Mouse (Mus musculus): ENCODE measurements around the gene Cxcr1. TPM values are rescaled to one million over a fixed set of nuclear protein-coding genes. Genes with fewer than 3 reads are reported as not detected.
"Not testable (repeated sequence)": the region's sequence is repeated elsewhere in the genome, so short reads cannot be mapped to it uniquely, and the experiment has no call there.

The Cxcr1 gene
- polyA plus RNA-seq, 1 experiment from 2014 or later: not detected

DNA sequence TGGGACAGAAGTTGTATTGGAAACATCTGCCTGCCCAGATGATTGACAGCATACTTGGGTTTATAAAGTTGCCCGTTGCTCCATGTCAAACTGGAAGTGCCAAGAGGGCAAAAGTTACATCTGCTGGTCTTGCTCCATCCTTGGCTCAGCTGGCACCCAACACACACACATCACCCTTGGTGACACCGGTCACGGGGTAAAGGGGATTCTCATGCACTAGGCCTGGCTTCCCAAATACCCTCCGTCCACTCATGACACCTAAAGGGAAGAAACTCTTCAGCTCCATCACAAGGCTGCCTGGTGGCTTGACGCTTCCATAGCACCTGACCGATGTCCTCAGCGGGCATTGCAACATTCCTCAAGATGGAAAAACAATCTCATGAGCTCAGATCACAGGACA, 4.0 kb downstream of the Cxcr1 start:
- Histone ChIP-seq H3K9me3 (no peaks in the 10 kb centered on the region), H3K4me3 (no peak overlapping the region), H3K4me2 (replicated peaks) (no peak overlapping the region), H3K9ac (replicated peaks) (no peak overlapping the region), H3K27me3 (peaks cover 2% of the 10 kb centered on the region; the same call in 1 of the 2 replicates), H3K27ac (replicated peaks) (no peak overlapping the region), H3K4me1 (no peaks in the 10 kb centered on the region), H3K36me3 (no peaks in the 10 kb centered on the region)
- ATAC-seq (ENCODE audit: low FRiP score, low read depth): no peak
- 83% methylated on average over 7 of the region's 7 CpGs for WGBS

DNA sequence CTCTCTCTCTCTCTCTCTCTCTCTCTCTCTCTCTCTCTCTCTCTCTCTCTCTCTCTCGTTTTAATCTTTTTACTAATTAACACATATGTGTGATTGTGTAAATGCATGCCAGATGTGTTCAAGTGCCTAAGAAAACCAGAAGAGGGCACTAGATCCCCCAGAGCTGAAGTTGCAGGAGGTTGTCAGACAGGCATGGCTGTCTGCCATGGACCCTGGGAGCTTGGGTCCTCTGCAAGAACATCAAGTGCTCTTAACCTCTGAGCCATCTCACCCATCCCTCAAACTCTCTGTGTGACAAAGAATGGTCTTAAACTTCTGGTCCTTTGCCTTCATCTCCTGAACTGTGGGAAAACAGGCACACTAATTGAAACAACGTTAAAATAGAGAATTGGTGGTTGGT, 11.4 kb downstream of the Cxcr1 start:
- 75% methylated on average over 2 of the region's 2 CpGs for WGBS
- Histone ChIP-seq H3K36me3 (no peaks in the 10 kb centered on the region), H3K9ac (replicated peaks) (no peak overlapping the region), H3K9me3 (no peaks in the 10 kb centered on the region), H3K27me3 (no peaks in the 10 kb centered on the region), H3K27ac (replicated peaks) (no peak overlapping the region), H3K4me1 (no peaks in the 10 kb centered on the region), H3K4me3 (no peak overlapping the region), H3K4me2 (replicated peaks) (no peak overlapping the region)
- no peak for ATAC-seq (ENCODE audit: low FRiP score, low read depth)

DNA sequence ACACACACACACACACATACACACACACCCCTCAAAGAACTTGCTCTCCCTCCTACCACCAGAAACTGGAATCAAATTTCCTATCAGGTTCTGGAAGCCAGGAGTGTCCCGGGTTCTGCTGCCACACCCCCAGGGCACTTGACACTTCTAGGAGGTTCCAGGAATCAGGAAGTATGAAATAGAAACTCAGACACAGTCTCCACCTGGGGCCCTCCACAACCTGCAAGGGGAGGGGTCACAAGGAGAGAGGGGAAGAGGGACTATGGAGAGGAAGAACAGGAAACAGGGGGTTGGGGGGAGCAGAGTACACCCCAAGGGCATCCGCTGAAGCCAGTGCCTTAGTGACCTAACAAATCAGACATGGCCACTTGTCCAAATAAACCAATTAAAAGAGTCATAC, 13.0 kb downstream of the Cxcr1 start:
- WGBS: 85% methylated on average over 2 of the region's 2 CpGs
- no peaks in the 10 kb centered on the region for H3K9me3 ChIP-seq
- H3K9ac ChIP-seq (replicated peaks): no peak overlapping the region
- no peak for ATAC-seq (ENCODE audit: low FRiP score, low read depth)
- H3K4me1 ChIP-seq: no peaks in the 10 kb centered on the region
- H3K36me3 ChIP-seq: no peaks in the 10 kb centered on the region
- H3K27me3 ChIP-seq: no peaks in the 10 kb centered on the region
- no peak overlapping the region for H3K4me3 ChIP-seq
- no peak overlapping the region for H3K4me2 ChIP-seq (replicated peaks)
- H3K27ac ChIP-seq (replicated peaks): no peak overlapping the region

DNA sequence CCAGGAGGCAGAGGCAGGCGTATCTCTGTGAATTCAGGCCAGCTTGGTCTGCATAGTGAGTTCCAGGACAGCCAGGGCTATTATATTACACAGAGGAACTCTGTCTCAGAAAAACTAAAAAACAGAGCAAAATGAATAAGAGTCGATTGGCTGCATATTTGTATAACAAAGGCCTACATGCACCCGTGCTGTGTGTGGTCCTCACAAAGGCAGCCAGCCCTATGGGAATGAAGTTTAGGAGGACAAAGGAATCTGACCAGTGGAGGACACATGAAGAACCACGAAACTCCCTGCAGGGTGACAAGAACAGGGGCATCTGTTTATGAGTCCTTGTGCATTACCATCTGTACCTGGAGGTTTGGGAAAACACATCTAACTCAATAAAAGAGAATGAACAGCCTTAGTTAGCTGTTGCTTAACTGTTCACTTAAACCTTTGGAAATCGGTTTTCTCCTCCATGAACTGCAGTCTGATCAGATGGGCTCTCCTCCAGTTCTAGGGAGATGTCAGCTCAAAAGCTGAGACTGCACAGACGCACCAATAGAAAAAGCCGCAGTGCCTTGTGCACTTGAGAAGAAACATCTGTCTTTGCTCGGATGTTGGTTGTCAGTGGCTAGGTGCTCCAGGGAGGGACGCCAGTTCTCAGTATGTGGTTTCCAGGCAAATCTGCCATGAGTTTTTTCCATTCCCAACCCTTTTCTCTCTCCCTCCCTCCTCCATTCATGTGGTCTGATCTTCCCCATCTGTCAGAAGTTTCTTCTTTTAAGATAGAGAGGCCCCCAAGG, 14.6 kb downstream of the Cxcr1 start:
- H3K36me3 ChIP-seq: no peaks in the 10 kb centered on the region
- WGBS: 67% methylated on average over 9 of the region's 9 CpGs
- no peak overlapping the region for H3K4me3 ChIP-seq
- H3K27ac ChIP-seq (replicated peaks): no peak overlapping the region
- no peaks in the 10 kb centered on the region for H3K4me1 ChIP-seq
- no peaks in the 10 kb centered on the region for H3K9me3 ChIP-seq
- H3K4me2 ChIP-seq (replicated peaks): no peak overlapping the region
- ATAC-seq (ENCODE audit: low FRiP score, low read depth): no peak
- no peak overlapping the region for H3K9ac ChIP-seq (replicated peaks)
- no peaks in the 10 kb centered on the region for H3K27me3 ChIP-seq

DNA sequence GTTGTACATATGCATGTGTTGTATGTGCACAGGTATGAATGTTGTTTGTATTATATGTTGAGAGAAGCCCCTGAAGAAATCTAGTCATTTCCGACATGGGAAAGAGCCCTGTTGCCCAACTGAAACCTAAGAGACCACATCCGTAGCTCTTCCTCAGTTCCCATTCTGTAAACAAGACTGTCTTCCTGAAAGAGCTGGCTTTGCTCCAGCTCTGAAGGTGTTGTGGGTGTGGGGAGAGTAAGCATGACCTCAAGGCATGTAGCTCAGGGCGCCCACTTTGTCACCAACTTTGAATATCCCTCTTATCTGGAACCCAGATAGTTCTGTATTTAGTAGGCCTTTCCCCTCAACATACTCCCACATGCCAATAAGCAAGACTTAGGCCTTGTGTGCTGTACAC, 15.8 kb downstream of the Cxcr1 start:
- H3K4me2 ChIP-seq (replicated peaks): no peak overlapping the region
- no peak for ATAC-seq (ENCODE audit: low FRiP score, low read depth)

DNA sequence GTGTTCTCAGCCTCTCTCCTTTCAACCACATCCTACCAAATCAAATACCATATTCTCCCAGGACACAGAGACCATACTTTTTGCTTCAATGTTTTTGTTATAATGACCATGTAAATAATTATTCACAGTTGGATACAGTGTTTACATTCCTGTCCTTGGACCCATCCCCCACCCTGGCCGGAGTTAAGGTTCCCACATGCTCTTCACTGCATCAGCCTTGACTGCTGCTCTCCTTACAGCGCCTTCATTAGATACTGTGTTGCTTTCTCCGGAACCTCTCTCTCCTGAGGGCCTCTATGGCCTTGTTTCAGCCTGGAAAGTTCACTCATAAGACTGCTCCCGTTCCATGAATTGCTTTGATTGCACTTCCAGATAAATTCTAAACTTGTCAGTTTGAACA, 18.7 kb downstream of the Cxcr1 start:
- WGBS: 82% methylated on average over 4 of the region's 4 CpGs
- no peaks in the 10 kb centered on the region for H3K9me3 ChIP-seq

More for the DNA sequence above, 15.8 kb downstream of the Cxcr1 start:
- 85% methylated on average over 3 of the region's 3 CpGs for WGBS
- H3K27me3 ChIP-seq: no peaks in the 10 kb centered on the region
- H3K9ac ChIP-seq (replicated peaks): no peak overlapping the region
- H3K27ac ChIP-seq (replicated peaks): no peak overlapping the region
- no peak overlapping the region for H3K4me3 ChIP-seq
- H3K9me3 ChIP-seq: no peaks in the 10 kb centered on the region
- H3K4me1 ChIP-seq: no peaks in the 10 kb centered on the region
- no peaks in the 10 kb centered on the region for H3K36me3 ChIP-seq

DNA sequence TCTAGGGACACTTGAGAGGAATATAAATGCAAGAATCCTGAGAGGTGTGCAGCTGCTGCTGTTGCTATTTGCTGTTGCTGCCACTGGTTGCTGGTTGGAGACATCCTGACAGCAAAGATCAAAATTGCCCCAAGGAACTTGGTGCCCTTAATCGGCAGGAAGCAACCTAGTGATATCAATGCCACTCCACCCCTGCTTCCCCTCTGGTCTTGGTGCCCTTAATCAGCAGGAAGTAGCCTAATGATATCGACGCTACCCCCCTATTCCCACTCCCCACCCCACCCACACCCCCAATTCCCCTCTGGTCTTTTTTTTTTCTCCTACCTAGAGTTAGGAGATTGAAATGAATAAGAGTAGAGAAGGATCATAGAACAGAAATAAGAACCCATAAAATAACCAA, 21.7 kb downstream of the Cxcr1 start:
- Histone ChIP-seq H3K4me1 (no peaks in the 10 kb centered on the region), H3K27me3 (no peaks in the 10 kb centered on the region), H3K4me2 (replicated peaks) (no peak overlapping the region), H3K36me3 (no peaks in the 10 kb centered on the region), H3K4me3 (no peak overlapping the region), H3K9me3 (no peaks in the 10 kb centered on the region), H3K9ac (replicated peaks) (no peak overlapping the region), H3K27ac (replicated peaks) (no peak overlapping the region)
- ATAC-seq (ENCODE audit: low FRiP score, low read depth): no peak
- 83% methylated on average over 3 of the region's 3 CpGs for WGBS

More for the DNA sequence above, 18.7 kb downstream of the Cxcr1 start:
- no peak overlapping the region for H3K27ac ChIP-seq (replicated peaks)
- H3K4me1 ChIP-seq: no peaks in the 10 kb centered on the region
- H3K4me2 ChIP-seq (replicated peaks): no peak overlapping the region
- H3K27me3 ChIP-seq: no peaks in the 10 kb centered on the region
- no peak overlapping the region for H3K4me3 ChIP-seq
- H3K36me3 ChIP-seq: no peaks in the 10 kb centered on the region
- H3K9ac ChIP-seq (replicated peaks): no peak overlapping the region
- ATAC-seq (ENCODE audit: low FRiP score, low read depth): no peak

DNA sequence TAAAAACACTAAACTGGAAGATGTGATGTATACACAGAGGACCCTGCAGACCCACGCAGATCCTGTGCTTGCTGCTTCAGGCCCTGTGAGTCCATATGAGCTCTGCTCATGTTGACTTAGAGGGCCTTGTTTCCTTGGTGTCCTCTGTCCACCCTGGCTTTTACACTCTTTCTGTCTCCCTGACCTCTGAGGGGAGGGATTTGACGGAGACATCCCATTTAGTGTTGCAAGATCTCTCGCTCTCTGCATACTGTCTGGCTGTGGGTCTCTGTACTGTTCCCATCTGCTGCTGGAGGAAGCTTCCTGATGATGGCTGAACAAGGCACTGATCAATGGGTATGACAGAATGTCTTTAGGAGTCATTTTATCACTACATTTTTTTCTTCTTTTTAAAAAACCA, 24.7 kb downstream of the Cxcr1 start:
- Histone ChIP-seq H3K4me3 (no peak overlapping the region), H3K4me1 (no peaks in the 10 kb centered on the region), H3K4me2 (replicated peaks) (no peak overlapping the region), H3K27ac (replicated peaks) (no peak overlapping the region), H3K9ac (replicated peaks) (no peak overlapping the region), H3K9me3 (no peaks in the 10 kb centered on the region), H3K36me3 (no peaks in the 10 kb centered on the region), H3K27me3 (no peaks in the 10 kb centered on the region)
- WGBS: 89% methylated on average over 3 of the region's 3 CpGs
- ATAC-seq (ENCODE audit: low FRiP score, low read depth): no peak

DNA sequence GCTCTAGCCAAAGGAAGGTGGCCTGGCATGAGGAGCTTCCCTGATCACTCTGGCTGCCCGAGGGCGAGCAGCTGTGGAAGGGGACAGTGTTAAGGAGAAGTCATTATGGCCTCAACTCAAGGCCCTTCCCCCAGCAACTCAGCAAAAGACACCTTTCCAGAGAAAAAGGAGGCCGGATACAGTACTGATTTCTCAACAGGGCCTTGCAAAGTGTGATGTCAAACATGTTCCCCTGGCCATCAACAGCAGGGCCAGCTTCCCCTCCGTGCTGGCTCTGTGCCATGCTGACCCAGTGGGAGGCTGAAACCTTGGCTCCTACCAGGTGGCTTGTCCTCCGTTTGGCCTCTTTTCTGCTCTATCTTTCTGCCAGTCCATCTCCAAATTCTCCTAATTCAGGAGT, 27.3 kb downstream of the Cxcr1 start:
- Histone ChIP-seq H3K27me3 (no peaks in the 10 kb centered on the region), H3K36me3 (no peaks in the 10 kb centered on the region), H3K4me3 (no peak overlapping the region), H3K9ac (replicated peaks) (no peak overlapping the region), H3K9me3 (no peaks in the 10 kb centered on the region), H3K27ac (replicated peaks) (no peak overlapping the region), H3K4me2 (replicated peaks) (no peak overlapping the region), H3K4me1 (no peaks in the 10 kb centered on the region)
- WGBS: 89% methylated on average over 5 of the region's 5 CpGs
- ATAC-seq (ENCODE audit: low FRiP score, low read depth): no peak

DNA sequence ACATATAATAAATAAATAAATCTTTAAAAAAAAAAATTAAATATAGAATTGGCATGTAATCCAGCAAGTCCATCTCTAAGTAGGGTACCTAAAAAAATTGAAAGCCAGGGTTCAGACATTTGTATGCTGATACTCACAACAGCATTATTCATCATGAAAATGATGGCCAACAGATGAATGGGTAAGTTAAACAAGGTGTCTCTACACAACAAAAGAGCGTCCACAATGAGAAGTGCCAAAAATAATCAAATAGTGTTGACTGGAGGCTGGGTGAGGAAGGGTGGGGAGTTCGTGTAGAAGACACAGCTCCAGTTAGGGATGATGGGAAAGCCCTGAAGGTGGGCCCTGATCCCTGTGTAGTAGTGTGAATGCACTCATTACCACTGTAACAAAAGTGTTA, 34.4 kb downstream of the Cxcr1 start:
- Histone ChIP-seq H3K4me1 (no peaks in the 10 kb centered on the region), H3K27ac (replicated peaks) (no peak overlapping the region), H3K9me3 (no peaks in the 10 kb centered on the region), H3K36me3 (no peaks in the 10 kb centered on the region), H3K4me2 (replicated peaks) (no peak overlapping the region), H3K27me3 (no peaks in the 10 kb centered on the region), H3K4me3 (no peak overlapping the region), H3K9ac (replicated peaks) (no peak overlapping the region)
- WGBS: 81% methylated on average over 2 of the region's 2 CpGs
- ATAC-seq (ENCODE audit: low FRiP score, low read depth): no peak

DNA sequence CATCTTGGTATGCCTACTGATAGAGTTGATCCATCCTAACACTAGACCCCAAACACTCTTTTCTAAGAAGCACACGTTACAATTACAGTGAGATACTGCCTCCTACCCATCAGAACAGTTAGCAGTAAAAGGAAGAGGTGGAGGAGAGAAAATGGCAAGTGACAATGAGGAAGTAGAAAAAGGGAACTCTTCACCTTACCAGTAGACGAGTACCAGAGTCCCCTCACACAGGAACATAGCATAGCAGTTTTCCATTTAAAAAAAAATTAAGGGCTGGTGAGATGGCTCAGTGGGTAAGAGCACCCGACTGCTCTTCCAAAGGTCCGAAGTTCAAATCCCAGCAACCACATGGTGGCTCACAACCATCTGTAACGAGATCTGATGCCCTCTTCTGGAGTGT, 34.8 kb downstream of the Cxcr1 start:
- not testable (repeated sequence) for H3K9me3 ChIP-seq; H3K4me3 ChIP-seq; ATAC-seq (ENCODE audit: low FRiP score, low read depth); H3K4me2 ChIP-seq (replicated peaks); H3K36me3 ChIP-seq; H3K27ac ChIP-seq (replicated peaks); H3K4me1 ChIP-seq; H3K27me3 ChIP-seq; H3K9ac ChIP-seq (replicated peaks)
- 84% methylated on average over 5 of the region's 5 CpGs for WGBS

DNA sequence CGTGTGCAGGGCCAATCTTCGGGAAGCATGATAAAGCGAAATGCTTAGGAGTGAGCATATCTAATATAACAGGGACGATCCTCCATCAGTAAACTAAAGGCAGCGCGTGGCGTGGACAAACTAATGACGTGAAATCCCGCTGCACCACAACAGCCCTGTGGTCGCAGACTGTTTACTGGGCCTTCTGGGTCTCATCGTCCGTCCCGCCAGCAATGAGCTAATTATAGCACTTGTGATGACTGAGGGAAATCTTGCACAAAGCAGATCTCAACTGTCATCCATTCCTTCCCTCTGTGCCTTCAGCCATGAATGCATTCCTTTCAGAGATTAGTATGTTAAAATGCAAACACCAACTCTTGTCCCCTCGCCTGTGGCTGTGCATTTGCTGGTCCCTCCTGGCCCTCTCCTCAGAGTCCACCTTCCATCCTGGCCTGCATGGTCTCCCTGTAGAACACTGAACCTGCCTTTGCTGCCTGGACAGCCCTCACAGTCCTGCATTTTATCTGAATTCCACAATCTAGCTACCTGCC, 38.0 kb downstream of the Cxcr1 start:
- no peaks in the 10 kb centered on the region for H3K4me1 ChIP-seq
- no peaks in the 10 kb centered on the region for H3K27me3 ChIP-seq
- no peak overlapping the region for H3K4me2 ChIP-seq (replicated peaks)
- ATAC-seq (ENCODE audit: low FRiP score, low read depth): no peak
- H3K4me3 ChIP-seq: no peak overlapping the region
- H3K36me3 ChIP-seq: no peaks in the 10 kb centered on the region
- H3K9me3 ChIP-seq: no peaks in the 10 kb centered on the region
- no peak overlapping the region for H3K27ac ChIP-seq (replicated peaks)
- WGBS: 81% methylated on average over 14 of the region's 14 CpGs
- no peak overlapping the region for H3K9ac ChIP-seq (replicated peaks)

All from midbrain, embryonic 12.5 days (tissue).